ENCODE assay signal across 11 mouse cellular contexts in the genomic region with DNA sequence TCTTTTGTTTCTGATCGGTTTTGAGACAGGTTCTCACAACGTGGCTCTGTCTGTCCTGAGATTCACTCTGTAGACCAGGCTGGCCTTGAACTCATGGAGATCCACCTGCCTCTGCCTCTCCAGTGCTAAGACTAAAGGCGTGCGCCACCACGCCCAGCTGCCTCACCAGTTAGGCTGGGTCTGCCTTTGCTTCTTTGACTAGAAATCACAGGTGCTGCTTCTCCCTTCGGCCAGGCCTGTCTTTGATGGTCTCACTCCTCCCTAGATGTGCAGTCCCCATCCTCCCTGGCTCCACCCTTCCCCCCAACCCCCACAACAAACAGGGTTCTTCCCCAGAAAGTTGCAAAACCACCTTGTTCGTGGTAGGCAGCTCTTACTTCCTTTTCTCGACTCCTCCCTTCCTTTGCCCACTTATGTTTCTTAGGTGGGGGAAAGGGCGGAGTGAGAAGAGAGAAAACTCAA. TPM values are rescaled to one million over a fixed set of nuclear protein-coding genes. Genes with fewer than 3 reads are reported as not detected.
DNase-seq lines count a peak whose midpoint lies in the region; ATAC-seq lines count a peak whose summit lies in the region.
"Had no signal": no experiment of that assay in that cellular context is flagged by ENCODE, and none has a peak within 500 bp of the region (broad histone marks: within the 10 kb centered on the region; RNA-seq: fewer than 3 reads in every experiment).

No protein-coding gene starts in this region.

- H3K9me3 ChIP-seq in heart, embryonic 12.5 days (replicated peaks), result no peaks in the 10 kb centered on the region

- no peak overlapping the region for H3K4me2 ChIP-seq in heart, embryonic 12.5 days

- H3K27me3 ChIP-seq in heart, embryonic 12.5 days (replicated peaks), result no peaks in the 10 kb centered on the region

- no peak overlapping the region for H3K27ac ChIP-seq in heart, embryonic 12.5 days (ENCODE audit: poor library complexity, severe bottlenecking)
- H3K27ac ChIP-seq: heart, adult 2 months; left cerebral cortex, adult 2 months had no signal

- DNase-seq in A20 (ENCODE audit: low read depth, low spot score), result peak; percentile 96
- DNase-seq in lung, postnatal 14 days, result peak; percentile 35
- peak; percentile 45 to 56 for DNase-seq in spleen, postnatal 14 days (ENCODE audit: low spot score in 2 of 2)
- DNase-seq in kidney, postnatal 36 days, result no peak
- no peak for DNase-seq in layer of hippocampus, adult 11-12 months (ENCODE audit: low spot score)
- DNase-seq in layer of hippocampus, postnatal 10 days (ENCODE audit: low spot score in 2 of 2), result no peak

- no peak overlapping the region for H3K4me3 ChIP-seq in heart, embryonic 12.5 days
- H3K4me3 ChIP-seq: heart, adult 2 months; left cerebral cortex, adult 2 months had no signal

- peak; percentile 63 for ATAC-seq in activated CD4-positive, CD25-positive, alpha-beta regulatory T cell, adult 4 months
- no peak for ATAC-seq in heart, embryonic 12.5 days (ENCODE audit: insufficient number of reproducible peaks, low FRiP score)
- ATAC-seq: forebrain, embryonic 14.5 days had no signal

- 76% methylated on average over 9 of the region's 9 CpGs for WGBS in heart, embryonic 12.5 days

- H3K9ac ChIP-seq in heart, embryonic 12.5 days, result no peak overlapping the region

- H3K4me1 ChIP-seq in heart, embryonic 12.5 days (replicated peaks), result peaks cover 26% of the 10 kb centered on the region

- no peaks in the 10 kb centered on the region for H3K36me3 ChIP-seq in heart, embryonic 12.5 days

RNA-seq across cellular contexts. Expression of a gene that starts 4.5 kb away (rescaled TPM):
- 100 to 1,000 TPM; 348 to 423 TPM for polyA plus RNA-seq in activated CD4-positive, CD25-positive, alpha-beta regulatory T cell, adult 4 months (2017; shearing (Covaris generic))
- total RNA-seq in layer of hippocampus, postnatal 10 days (2021), result 1 to 10 TPM; 3.9 to 4.8 TPM
- polyA plus RNA-seq in heart, embryonic 12.5 days (2016; fragmentation: Nextera tagmentation; extraction: Ambion mirVana), result 3.7 and 6.3 TPM in 2 replicates

RNA-seq across cellular contexts. Expression of a gene that starts 22.9 kb away (rescaled TPM):
- 10 to 100 TPM in 1 of 2 experiments, 1 to 10 TPM in 1; 6.7 to 10.3 TPM for polyA plus RNA-seq in activated CD4-positive, CD25-positive, alpha-beta regulatory T cell, adult 4 months (2017; shearing (Covaris generic))
- 1 to 10 TPM in 1 of 2 experiments, under 1 TPM in 1; 0.87 to 1.7 TPM for total RNA-seq in layer of hippocampus, postnatal 10 days (2021)
- polyA plus RNA-seq in heart, embryonic 12.5 days (2016; fragmentation: Nextera tagmentation; extraction: Ambion mirVana), result 1.4 and 1.6 TPM in 2 replicates

RNA-seq across cellular contexts. Expression of a gene that starts 28.1 kb away (rescaled TPM):
- polyA plus RNA-seq in activated CD4-positive, CD25-positive, alpha-beta regulatory T cell, adult 4 months (2017; shearing (Covaris generic)), result not detected
- 1 to 10 TPM; 1.7 to 4.1 TPM for total RNA-seq in layer of hippocampus, postnatal 10 days (2021)
- polyA plus RNA-seq in heart, embryonic 12.5 days (2016; fragmentation: Nextera tagmentation; extraction: Ambion mirVana), result 15.0 and 18.0 TPM in 2 replicates

RNA-seq across cellular contexts. Expression of a gene that starts 49.7 kb away (rescaled TPM):
- polyA plus RNA-seq in activated CD4-positive, CD25-positive, alpha-beta regulatory T cell, adult 4 months (2017; shearing (Covaris generic)), result 100 to 1,000 TPM; 741 to 756 TPM
- total RNA-seq in layer of hippocampus, postnatal 10 days (2021), result 10 to 100 TPM; 78.4 to 92.4 TPM
- polyA plus RNA-seq in heart, embryonic 12.5 days (2016; fragmentation: Nextera tagmentation; extraction: Ambion mirVana), result 193 and 200 TPM in 2 replicates

Comparison
In these comparisons a context has a peak if more than half of its experiments do, and no peak if none do; other contexts are left out.
1. DNase-seq: peak in A20 (single experiment), lung, postnatal 14 days (single experiment) and spleen, postnatal 14 days (2 of 2); none in kidney, postnatal 36 days (0 of 2), layer of hippocampus, adult 11-12 months (single experiment) and layer of hippocampus, postnatal 10 days (0 of 2).
2. RNA of a gene that starts 4.5 kb away (polyA plus RNA-seq): 348 to 423 TPM in activated CD4-positive, CD25-positive, alpha-beta regulatory T cell, adult 4 months; 3.7 to 6.3 TPM in heart, embryonic 12.5 days; every median in the first group is over 10 times any median in the second.
3. RNA of a gene that starts 28.1 kb away (polyA plus RNA-seq): 15.0 to 18.0 TPM in heart, embryonic 12.5 days; not detected in activated CD4-positive, CD25-positive, alpha-beta regulatory T cell, adult 4 months; every median in the first group is over 10 times any median in the second.